Mouse (Mus musculus) B cell, adult 2 months (primary cell): ENCODE results near the gene Acp1.

ENCODE experiments used
- DNase-seq, 2 experiments: peaks; one replicate each; pipeline ENCODE4 v3.0.0; 2022

The Acp1 gene

GRCm38 (mm10) chr12:30911261-30912047 lies at the start of gene Acp1, which contains the start of gene Sh3yl1:
Gene Acp1, minus strand, starts transcription at chr12:30911589.
Gene Sh3yl1, plus strand, starts transcription at chr12:30911668.
- peak; percentile 97 for DNase-seq

- DNase-seq: no peak
These were observed 32.8 kb upstream of the Acp1 start for GRCm38 (mm10) chr12:30944197-30944596.

- DNase-seq: no peak
These were observed 31.9 kb upstream of the Acp1 start for GRCm38 (mm10) chr12:30943057-30943986.

GRCm38 (mm10) chr12:30936899-30937298 lies 25.5 kb upstream of the Acp1 start:
- no peak for DNase-seq

GRCm38 (mm10) chr12:30933299-30933698 lies 21.9 kb upstream of the Acp1 start:
- DNase-seq: no peak

GRCm38 (mm10) chr12:30928182-30928581 lies 16.8 kb upstream of the Acp1 start:
- no peak for DNase-seq

GRCm38 (mm10) chr12:30922401-30922800 lies 11.0 kb upstream of the Acp1 start:
- peak in 1 of 2 experiments; percentile 2 for DNase-seq

GRCm38 (mm10) chr12:30912840-30913239 lies 1.5 kb upstream of the Acp1 start:
- no peak for DNase-seq

GRCm38 (mm10) chr12:30912048-30912381 lies 626 bp upstream of the Acp1 start:
- DNase-seq: peak in 1 of 2 experiments; percentile 50

- peak in 1 of 2 experiments; percentile 2 for DNase-seq
These were observed 529 bp downstream of the Acp1 start for GRCm38 (mm10) chr12:30910860-30911259.

GRCm38 (mm10) chr12:30909881-30910280 lies 1.5 kb downstream of the Acp1 start:
- DNase-seq: no peak

GRCm38 (mm10) chr12:30908658-30909057 lies 2.7 kb downstream of the Acp1 start:
- no peak for DNase-seq

GRCm38 (mm10) chr12:30897039-30897438 lies 14.3 kb downstream of the Acp1 start:
- no peak for DNase-seq

GRCm38 (mm10) chr12:30891438-30891837 lies 20.0 kb downstream of the Acp1 start:
- no peak for DNase-seq

GRCm38 (mm10) chr12:30890067-30890466 lies 21.3 kb downstream of the Acp1 start:
- DNase-seq: peak; percentile 22 to 29

GRCm38 (mm10) chr12:30888003-30888402 lies 23.4 kb downstream of the Acp1 start:
- no peak for DNase-seq

GRCm38 (mm10) chr12:30885891-30886290 lies 25.5 kb downstream of the Acp1 start:
- no peak for DNase-seq

GRCm38 (mm10) chr12:30884622-30885230 lies 26.7 kb downstream of the Acp1 start:
- DNase-seq: no peak

GRCm38 (mm10) chr12:30883986-30884621 lies 27.3 kb downstream of the Acp1 start, which contains the start of gene Alkal2:
Gene Alkal2, plus strand, starts transcription at chr12:30884322.
- no peak for DNase-seq

GRCm38 (mm10) chr12:30883592-30883985 lies 27.8 kb downstream of the Acp1 start:
- DNase-seq: no peak

- DNase-seq: no peak
These were observed 31.9 kb downstream of the Acp1 start for GRCm38 (mm10) chr12:30879447-30879846.

GRCm38 (mm10) chr12:30865781-30866180 lies 45.6 kb downstream of the Acp1 start:
- DNase-seq: no peak

- DNase-seq: no peak
These were observed 47.0 kb downstream of the Acp1 start for GRCm38 (mm10) chr12:30864347-30864746.
